Mouse (Mus musculus) left cerebral cortex, adult 2 months (tissue): Measurements from ENCODE around the gene D6Ertd527e. TPM values are rescaled to one million over a fixed set of nuclear protein-coding genes. Genes with fewer than 3 reads are reported as not detected.

Source experiments
- DNase-seq, 2 experiments: peaks; one replicate each; pipeline ENCODE4 v3.0.0; 2021 to 2022; ENCODE audit warnings: low spot score in 2 of 2, mixed read lengths in 1 of 2; ENCODE audit errors: extremely low spot score in 1 of 2
- H3K27ac ChIP-seq: fragments of 200-600 bp; 2 replicates; pipeline ENCODE4 v1.8.1; 2022
- H3K4me3 ChIP-seq: fragments of 200-600 bp; 2 replicates; pipeline ENCODE4 v1.8.1; 2022
- CTCF ChIP-seq: fragments of 200-600 bp; IDR thresholded peaks from 2 replicates; pipeline ENCODE4 v1.8.1; 2022; ENCODE audit warnings: antibody characterized with exemption, mild to moderate bottlenecking, moderate library complexity
- intact Hi-C: fragments of 180-260 bp; cut with DNase I; formaldehyde crosslinking; loops from one replicate; pipeline ENCODE4 v1.15.1; 2025
- total RNA-seq, 2 experiments: library from RNA; stranded (reverse); gene quantifications; 2 replicates each; pipeline ENCODE4 v1.2.3; 2021

The D6Ertd527e gene
- total RNA-seq, 2 experiments from 2014 or later: not detected

DNA sequence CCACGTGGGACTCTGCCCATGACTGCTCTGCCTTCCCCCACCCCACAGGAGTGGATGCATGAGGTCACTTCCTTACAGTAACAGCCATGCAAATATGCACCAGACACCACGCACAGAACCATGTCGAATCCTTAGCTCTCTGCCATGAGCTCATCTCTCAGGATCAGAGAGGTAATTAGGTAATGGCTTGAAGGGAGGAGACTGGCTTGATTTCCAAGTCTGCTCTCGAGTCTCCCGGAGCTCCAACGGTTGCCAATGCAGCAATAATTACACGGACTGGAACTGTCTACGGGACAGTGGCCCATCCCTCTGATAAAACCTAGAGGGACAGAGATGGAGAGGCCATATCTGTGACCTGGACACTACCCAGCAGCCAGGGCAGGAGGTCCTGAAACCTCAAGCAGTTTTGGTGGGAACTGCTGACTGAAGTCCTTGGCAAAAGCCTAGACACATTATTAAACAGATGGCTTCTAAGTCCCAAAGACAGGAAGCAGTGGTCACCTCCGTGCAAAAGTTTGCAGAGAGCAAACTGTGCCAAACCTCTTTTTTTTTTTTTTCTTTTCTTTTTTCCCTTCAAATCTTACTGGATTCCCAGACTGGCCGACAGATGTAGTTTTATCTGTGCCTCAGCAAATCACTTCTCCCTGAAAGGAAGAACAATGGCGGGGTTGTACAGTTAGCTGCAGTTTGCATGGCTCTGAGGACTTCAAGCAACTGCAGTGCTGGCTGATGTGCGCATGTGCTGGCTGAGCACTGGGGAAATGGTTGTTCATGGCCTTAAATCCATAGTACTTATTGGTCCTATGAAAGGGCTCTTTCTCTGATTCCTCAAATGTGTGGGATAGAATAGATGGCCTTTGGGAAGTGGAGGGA lies 57.1 kb downstream of the D6Ertd527e start:
- no peak for DNase-seq
- intact Hi-C loops: no loop called here
- Histone ChIP-seq H3K4me3 (no peak overlapping the region), H3K27ac (no peak overlapping the region)
- no peak for TF ChIP-seq CTCF

Other genes starting within 250 kb of the D6Ertd527e start
- gene Nfu1, start 95.5 kb upstream of the D6Ertd527e start, total RNA-seq: 10 to 100 TPM; 56.0 to 57.2 TPM
- gene Gfpt1, start 61.9 kb upstream of the D6Ertd527e start, total RNA-seq: 10 to 100 TPM; 51.5 to 56.0 TPM
- gene Antxr1, start 231.1 kb downstream of the D6Ertd527e start, total RNA-seq: 10 to 100 TPM; 12.7 to 15.7 TPM
- under 1 TPM in 1 of 2 experiments, not detected in 1; 0.27 TPM for gene Gkn1, start 246.2 kb downstream of the D6Ertd527e start, total RNA-seq